Mouse (Mus musculus): Measurements from ENCODE around the gene Man1a.

Gene Man1a

GRCm38 (mm10) chr10:54061159-54061558 is 15.2 kb downstream of the Man1a start:
- DNase-seq (ENCODE audit: low read depth, low spot score) = no peak

DNA sequence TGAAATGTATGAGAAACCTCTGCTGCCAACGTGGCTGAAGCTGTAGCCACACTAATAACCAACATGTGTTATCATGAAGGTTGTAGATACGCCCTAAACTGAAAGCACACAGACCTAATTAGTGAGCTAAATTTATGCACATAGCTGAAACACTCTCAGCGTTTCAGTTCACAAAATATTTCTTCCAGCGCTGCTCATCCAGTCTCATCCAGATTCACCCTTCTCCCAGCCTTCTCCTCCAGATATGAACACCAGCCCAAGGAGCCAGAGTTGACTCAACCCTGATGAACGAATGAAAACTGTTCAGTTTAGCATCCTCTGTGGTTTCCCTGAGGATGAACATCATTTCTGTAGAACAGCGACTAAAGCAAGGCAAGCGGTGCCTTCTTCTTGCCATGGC is 15.8 kb downstream of the Man1a start:
- DNase-seq (ENCODE audit: low read depth, low spot score) = no peak

DNA sequence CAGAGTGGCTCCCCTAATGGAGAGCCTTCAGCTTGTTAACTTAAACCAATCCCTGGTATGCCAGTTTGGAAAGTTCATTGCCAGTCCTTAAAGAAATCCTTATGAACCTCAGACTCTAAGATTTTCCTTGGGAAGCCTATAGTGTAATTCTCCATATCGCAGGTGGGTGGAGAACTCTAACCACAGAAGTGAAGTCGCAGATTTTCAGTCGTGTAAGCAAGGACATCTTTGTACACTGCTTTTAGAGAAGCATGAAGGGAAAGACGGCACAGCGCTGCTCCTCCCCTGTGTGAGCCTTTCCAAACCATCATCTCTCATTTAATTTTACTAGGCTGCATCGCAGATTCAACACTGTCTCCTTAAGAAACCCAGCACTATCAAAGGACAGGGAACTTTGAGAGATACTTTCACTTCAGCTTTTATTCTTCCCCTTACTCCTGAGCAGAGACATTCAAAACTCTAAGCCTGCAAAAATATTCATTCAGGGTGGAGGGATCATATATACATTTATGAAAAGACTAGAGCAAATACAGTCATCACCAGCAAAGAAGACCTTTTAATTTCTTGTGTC is 16.6 kb downstream of the Man1a start:
- DNase-seq (ENCODE audit: low read depth, low spot score) = no peak

- no peak for DNase-seq (ENCODE audit: low read depth, low spot score)
Observed at GRCm38 (mm10) chr10:54059092-54059496, 17.3 kb downstream of the Man1a start.

DNA sequence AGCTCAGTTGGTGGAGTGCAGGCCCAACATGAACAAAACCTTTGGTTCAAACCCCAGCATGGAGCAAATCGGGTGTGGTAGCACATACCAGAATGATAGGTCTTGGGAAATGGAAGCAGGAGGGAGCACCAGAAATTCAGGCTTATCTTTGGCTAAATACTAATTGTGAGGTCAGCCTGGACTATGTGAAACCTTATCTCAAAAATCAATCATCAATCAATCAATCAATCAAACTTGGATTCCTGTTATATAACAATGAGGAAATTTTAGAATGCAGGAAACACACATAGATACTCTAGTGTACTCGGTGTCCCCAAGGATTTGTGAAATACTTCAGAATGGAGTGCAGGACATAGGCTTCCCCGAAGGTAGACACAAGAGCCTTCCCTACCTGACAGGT is 17.8 kb downstream of the Man1a start:
- no peak for DNase-seq (ENCODE audit: low read depth, low spot score)

DNA sequence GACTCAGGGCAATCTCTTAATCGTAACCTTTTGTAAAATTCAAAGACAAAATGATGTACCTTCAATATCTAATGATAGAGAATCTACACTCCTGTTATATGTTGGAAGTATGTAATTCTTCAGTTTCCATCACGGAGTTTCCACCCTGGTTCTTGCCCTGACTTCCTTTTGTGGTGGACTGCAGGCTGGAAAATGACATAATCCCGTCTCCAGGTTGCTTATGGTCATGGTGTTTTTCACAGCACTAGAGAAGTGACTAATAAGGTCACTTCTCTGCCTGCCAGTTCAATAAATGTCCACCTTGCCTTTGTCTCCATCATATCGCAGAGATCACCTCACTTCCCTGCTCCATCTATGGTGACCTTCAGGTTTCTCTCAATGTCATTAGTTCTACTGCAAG is 22.2 kb downstream of the Man1a start:
- DNase-seq (ENCODE audit: low read depth, low spot score) = no peak

DNA sequence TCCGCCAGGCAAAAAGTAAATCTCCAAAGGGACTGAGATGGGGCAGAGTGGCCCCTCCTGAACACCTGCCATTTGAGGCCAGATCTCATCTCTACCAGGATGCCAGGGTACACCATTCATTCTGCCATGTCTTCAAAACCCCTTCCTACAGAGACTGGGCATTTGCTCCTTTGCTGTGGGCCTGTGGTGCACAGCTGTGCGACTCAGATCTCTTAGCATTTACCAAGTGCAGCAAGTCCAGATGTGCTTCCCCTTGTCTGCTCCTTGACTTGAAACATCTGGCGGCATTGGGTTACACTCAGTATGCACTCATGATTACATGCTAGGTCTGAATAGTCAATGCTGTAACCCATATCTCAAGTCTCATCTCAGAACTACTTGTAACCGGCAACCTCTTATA is 28.5 kb downstream of the Man1a start:
- DNase-seq (ENCODE audit: low read depth, low spot score) = no peak

GRCm38 (mm10) chr10:54043358-54043757 is 33.1 kb downstream of the Man1a start:
- DNase-seq (ENCODE audit: low read depth, low spot score) = no peak

DNA sequence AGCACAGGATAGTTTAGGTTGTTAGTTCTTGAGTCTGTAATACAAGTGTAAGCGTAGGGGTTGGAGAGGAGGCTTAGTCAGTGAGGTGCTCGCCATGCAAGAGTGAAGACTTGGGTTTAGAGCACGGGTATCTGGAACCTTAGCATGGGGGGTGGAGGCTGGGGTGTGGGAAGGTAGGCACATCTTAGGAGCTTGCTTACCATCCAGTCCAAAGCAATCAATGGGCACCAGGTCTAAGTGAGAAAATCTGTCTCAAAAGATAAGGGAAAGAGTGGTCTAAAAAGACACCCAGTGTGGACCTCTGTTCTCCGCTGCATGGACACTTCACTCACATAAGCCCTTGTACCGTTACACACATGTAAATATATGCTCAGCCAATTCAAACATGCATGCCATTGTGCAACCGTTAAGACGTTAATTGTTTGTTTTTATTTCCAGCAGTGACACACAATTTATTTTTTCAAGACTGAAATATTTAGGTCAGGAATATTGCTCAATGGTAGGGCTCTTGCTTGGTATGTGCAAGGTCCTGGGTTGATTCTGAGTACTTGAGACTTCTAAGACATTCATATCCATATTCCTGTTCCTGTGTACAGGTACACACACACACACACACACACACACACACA is 34.1 kb downstream of the Man1a start:
- no peak for DNase-seq (ENCODE audit: low read depth, low spot score)

DNA sequence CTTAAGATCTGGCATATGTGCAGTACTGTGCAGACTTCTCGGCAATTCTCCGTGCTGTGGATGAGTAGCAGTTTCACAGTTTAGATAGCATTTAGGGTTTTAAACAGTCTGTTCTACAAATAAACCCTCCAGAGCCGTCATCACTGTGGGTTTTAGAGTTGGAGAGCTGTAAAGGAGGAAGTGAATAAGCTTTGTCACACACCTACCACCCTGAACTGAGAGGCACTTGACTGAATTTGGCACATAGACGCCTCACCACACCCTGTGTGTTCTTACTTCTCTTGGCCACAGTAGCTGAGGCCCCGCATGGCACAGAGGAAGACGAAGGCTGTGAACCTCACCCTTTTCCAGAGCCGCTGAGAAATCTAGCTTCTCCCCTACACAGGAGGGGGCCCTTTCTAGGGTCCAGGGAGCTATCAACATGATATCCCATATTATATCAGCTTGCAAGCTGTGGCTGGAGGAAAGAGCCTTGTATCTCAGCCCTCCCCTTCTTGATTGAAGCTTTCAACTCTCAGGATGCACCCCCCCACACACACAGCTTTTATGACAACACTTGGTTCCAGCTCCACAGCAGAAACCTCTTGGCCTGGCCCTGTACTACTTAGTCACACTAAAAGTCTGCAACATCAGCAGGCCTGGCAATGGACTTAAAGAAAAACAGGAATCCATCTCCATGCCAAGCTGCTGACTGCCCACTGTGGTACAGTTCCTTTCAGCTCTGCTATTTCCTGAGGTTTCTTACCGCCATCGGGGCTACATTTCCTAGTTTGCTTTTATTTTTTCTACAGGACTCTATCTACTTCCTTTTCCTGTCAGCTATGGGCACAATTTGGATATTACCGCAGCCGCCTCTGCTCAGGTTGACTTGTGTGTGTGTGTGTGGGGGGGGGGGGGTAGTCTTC is 35.9 kb downstream of the Man1a start:
- no peak for DNase-seq (ENCODE audit: low read depth, low spot score)

DNA sequence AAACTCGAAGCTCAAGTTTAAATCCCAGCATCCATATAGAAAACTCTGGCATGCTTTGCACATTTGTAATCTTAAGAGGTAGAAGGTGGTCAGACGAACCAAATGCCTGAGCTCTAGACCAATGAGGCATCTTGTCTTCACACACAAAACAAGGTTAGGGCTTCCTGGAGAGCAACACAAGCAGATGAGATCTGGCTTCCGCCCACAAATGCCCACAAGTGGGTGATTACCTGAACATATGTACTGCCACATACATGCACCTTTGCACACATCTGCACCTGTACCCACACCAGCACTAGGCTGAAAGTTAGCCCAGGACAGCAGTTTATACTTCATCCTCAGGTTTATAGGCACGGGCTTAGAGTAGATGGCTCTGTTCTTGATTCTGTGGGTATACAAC is 36.7 kb downstream of the Man1a start:
- no peak for DNase-seq (ENCODE audit: low read depth, low spot score)

DNA sequence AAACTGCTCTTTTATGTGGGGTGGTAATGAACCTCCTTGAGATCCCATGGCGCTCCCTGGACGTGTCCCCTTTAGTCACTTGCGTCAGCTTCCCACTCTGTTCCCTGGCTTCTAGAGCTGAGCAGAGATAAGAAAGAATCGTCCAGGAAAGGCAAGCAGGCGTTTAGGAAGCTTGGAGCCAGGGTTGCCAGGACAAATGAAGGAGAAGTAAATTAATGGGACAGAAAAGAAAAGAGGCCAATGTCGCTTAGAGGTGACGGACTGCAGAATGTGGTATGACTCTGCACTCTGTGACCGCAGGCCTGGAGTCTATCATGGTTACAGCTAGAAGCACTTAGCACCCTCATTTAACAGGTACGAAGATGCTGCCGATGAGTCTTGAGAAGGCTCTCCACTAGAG is 37.7 kb downstream of the Man1a start:
- no peak for DNase-seq (ENCODE audit: low read depth, low spot score)

GRCm38 (mm10) chr10:54038180-54038579 is 38.2 kb downstream of the Man1a start:
- DNase-seq (ENCODE audit: low read depth, low spot score) = no peak

- DNase-seq (ENCODE audit: low read depth, low spot score) = no peak
Observed at GRCm38 (mm10) chr10:54037348-54038010, 38.9 kb downstream of the Man1a start.

GRCm38 (mm10) chr10:54035586-54035985 is 40.8 kb downstream of the Man1a start:
- DNase-seq (ENCODE audit: low read depth, low spot score) = no peak

- no peak for DNase-seq (ENCODE audit: low read depth, low spot score)
Observed at GRCm38 (mm10) chr10:54034779-54035178, 41.6 kb downstream of the Man1a start.

- no peak for DNase-seq (ENCODE audit: low read depth, low spot score)
Observed at GRCm38 (mm10) chr10:54032316-54033092, 43.9 kb downstream of the Man1a start.

DNA sequence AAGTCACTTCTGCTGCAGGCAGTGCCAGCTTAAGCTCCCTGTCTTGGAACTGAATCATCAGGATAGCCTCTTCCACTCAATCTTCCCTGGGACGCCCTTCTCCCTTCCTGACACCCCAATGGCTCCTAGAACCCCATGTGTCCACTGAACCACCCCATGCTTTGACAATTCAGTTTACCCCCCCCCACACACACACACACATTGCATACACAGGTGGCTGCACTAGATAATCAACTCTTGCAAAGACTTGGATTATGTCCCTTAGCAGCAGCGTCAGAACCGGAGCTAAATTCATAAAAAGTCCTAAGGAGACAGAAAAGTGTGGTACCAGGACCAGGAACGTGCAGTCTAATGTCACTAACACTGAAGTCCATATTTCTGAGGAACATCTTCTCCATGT is 47.5 kb downstream of the Man1a start:
- no peak for DNase-seq (ENCODE audit: low read depth, low spot score)

- no peak for DNase-seq (ENCODE audit: low read depth, low spot score)
Observed at GRCm38 (mm10) chr10:54026738-54027427, 49.5 kb downstream of the Man1a start.

DNA sequence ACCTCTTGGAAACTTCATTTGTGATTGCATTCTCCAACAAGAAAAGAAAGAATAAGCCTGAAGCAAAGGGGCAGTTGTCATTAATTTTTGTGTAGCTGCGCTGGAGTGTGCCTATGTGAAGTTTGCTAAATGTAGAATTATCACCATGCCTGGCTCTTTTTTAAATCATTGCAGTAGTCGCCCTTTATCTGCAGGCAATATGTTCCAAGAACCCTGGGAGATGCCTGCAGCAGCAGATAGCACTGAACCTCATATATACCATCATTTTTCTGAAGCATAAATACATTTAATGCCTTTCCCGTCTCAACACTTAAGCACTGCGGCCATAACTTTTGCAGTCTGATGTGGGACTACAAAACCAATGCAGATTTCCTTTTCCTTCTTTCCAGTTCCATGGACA is 50.3 kb downstream of the Man1a start:
- no peak for DNase-seq (ENCODE audit: low read depth, low spot score)

DNA sequence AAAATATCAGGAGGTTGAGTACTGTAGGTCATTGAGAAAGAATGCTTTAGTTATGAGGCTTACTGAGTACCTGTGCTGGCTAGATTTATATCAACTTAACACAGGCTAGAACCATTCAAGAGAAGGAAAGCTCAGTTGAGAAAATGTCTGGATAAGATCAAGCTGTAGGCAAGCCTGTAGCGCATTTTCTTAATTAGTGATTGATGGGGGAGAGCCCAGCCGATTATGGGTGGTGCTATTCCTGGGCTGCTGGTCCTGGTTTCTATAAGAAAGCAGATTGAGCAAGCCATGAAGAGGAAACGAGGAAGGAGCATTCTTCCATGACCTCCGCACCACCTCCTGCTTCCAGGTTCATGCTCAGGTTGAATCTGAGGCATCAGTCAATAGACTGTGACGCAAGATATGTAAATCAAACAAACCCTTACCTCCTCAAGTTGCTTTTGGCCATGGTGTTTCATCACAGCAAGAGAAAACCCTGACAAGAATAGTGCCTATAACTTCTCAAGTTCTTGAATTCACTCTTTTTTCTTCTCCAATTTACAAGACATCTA is 58.4 kb downstream of the Man1a start:
- DNase-seq (ENCODE audit: low read depth, low spot score) = no peak

Measured in WW6 (cell line).